Comparison of ENCODE assay signal across 9 mouse cellular contexts in the genomic region with DNA sequence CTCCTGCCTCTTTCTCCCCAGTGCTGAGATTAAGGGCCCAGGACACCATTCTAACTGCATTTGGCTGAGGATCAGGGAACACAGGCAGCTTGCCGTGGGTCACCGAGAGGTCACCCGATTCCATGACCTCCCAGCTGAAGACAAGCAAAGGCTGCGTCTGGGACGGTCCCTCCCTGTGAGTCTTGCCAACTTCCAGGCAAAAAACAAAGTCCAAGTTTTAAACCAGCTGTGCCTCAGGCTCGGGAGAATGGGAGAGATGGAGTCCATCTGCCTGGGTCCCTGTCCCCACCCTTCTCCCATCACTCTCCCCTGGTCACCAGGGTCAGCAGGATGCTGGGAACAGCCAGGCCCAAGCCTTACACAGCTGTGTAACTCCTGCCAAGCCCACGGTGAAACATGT. TPM values are rescaled to one million over a fixed set of nuclear protein-coding genes. Genes with fewer than 3 reads are reported as not detected.
A peak's percentile ranks its signal among the peaks of the same experiment; 100 is the strongest.
DNase-seq lines count a peak whose midpoint lies in the region; ATAC-seq and TF ChIP-seq lines count a peak whose summit lies in the region.
"Had no signal": no experiment of that assay in that cellular context is flagged by ENCODE, and none has a peak within 500 bp of the region (broad histone marks: within the 10 kb centered on the region; RNA-seq: fewer than 3 reads in every experiment).

No protein-coding gene starts in this region.

- H3K4me3 ChIP-seq in heart, embryonic 15.5 days: no peak overlapping the region
- no peak overlapping the region for H3K4me3 ChIP-seq in cerebellum, adult 2 months (replicated peaks; ENCODE audit: insufficient read depth, low read depth, low read length)
- H3K4me3 ChIP-seq in forebrain, embryonic 12.5 days (replicated peaks): no peak overlapping the region
- H3K4me3 ChIP-seq: midbrain, embryonic 12.5 days had no signal

- no peak for TF ChIP-seq POLR2A in cerebellum, adult 2 months (IDR thresholded peaks at IDR 0.05; ENCODE audit: borderline replicate concordance, insufficient read depth, low read length)

- no peaks in the 10 kb centered on the region for H3K36me3 ChIP-seq in heart, embryonic 15.5 days
- peaks cover 24% of the 10 kb centered on the region; the same call in 1 of the 2 replicates for H3K36me3 ChIP-seq in forebrain, embryonic 12.5 days (replicated peaks)

- no peak overlapping the region for H3K9ac ChIP-seq in heart, embryonic 15.5 days
- no peak overlapping the region for H3K9ac ChIP-seq in forebrain, embryonic 12.5 days
- H3K9ac ChIP-seq: midbrain, embryonic 12.5 days had no signal

- TF ChIP-seq CTCF in cerebellum, adult 2 months (IDR thresholded peaks at IDR 0.05; ENCODE audit: borderline replicate concordance, insufficient read depth, low read depth, low read length): no peak

- no peaks in the 10 kb centered on the region for H3K27me3 ChIP-seq in heart, embryonic 15.5 days
- no peaks in the 10 kb centered on the region for H3K27me3 ChIP-seq in cerebellum, adult 2 months (ENCODE audit: control insufficient read depth, insufficient read depth, low read length)
- no peaks in the 10 kb centered on the region for H3K27me3 ChIP-seq in forebrain, embryonic 12.5 days
- H3K27me3 ChIP-seq: midbrain, embryonic 12.5 days had no signal

- H3K27ac ChIP-seq in heart, embryonic 15.5 days: peak overlapping the region; percentile 78
- no peak overlapping the region for H3K27ac ChIP-seq in cerebellum, adult 2 months (ENCODE audit: insufficient read depth, low read length)
- no peak overlapping the region for H3K27ac ChIP-seq in forebrain, embryonic 12.5 days
- H3K27ac ChIP-seq: midbrain, embryonic 12.5 days had no signal

- no peaks in the 10 kb centered on the region for H3K9me3 ChIP-seq in heart, embryonic 15.5 days (replicated peaks)
- H3K9me3 ChIP-seq in forebrain, embryonic 12.5 days: no peaks in the 10 kb centered on the region
- H3K9me3 ChIP-seq: midbrain, embryonic 12.5 days had no signal

- DNase-seq in urinary bladder, postnatal 14 days (ENCODE audit: low spot score): peak; percentile 65
- DNase-seq in urinary bladder, postnatal 10 days (ENCODE audit: low spot score): no peak
- peak; percentile 86 to 91 for DNase-seq in kidney, postnatal 4 days
- peak; percentile 18 for DNase-seq in yolk sac, embryonic 10.5 days (ENCODE audit: low spot score)
- no peak for DNase-seq in cerebellum, adult 2 months

- no peak overlapping the region for H3K4me2 ChIP-seq in heart, embryonic 15.5 days
- no peak overlapping the region for H3K4me2 ChIP-seq in forebrain, embryonic 12.5 days
- H3K4me2 ChIP-seq: midbrain, embryonic 12.5 days had no signal

- H3K4me1 ChIP-seq in heart, embryonic 15.5 days (replicated peaks): peaks cover 26% of the 10 kb centered on the region
- H3K4me1 ChIP-seq in cerebellum, adult 2 months (ENCODE audit: control insufficient read depth, insufficient read depth, low read length): peaks cover 21% of the 10 kb centered on the region
- peaks cover 29% of the 10 kb centered on the region for H3K4me1 ChIP-seq in forebrain, embryonic 12.5 days

- ATAC-seq in heart, embryonic 15.5 days (replicated peaks; ENCODE audit: insufficient number of reproducible peaks, insufficient read depth, low FRiP score, low read depth): 0 out of 2 replicates have a peak, but pooled peaks have one; percentile 3
- ATAC-seq in megakaryocyte-erythroid progenitor cell, adult 5-6 weeks (replicated peaks; ENCODE audit: low FRiP score, low TSS enrichment, poor library complexity, severe bottlenecking): no peak
- ATAC-seq in forebrain, embryonic 12.5 days (ENCODE audit: low FRiP score): no peak

- 27% methylated on average over 7 of the region's 7 CpGs for WGBS in heart, embryonic 15.5 days
- WGBS in cerebellum, adult 2 months: 52% methylated on average over 7 of the region's 7 CpGs
- WGBS in forebrain, embryonic 12.5 days: 47% methylated on average over 7 of the region's 7 CpGs

RNA-seq across cellular contexts. Expression of a gene that starts 10.6 kb away (rescaled TPM):
- 1.4 and 1.8 TPM in 2 replicates for polyA plus RNA-seq in heart, embryonic 15.5 days (2015; fragmentation: Nextera tagmentation; extraction: Ambion mirVana)
- 54.2 and 59.1 TPM in 2 replicates for polyA plus RNA-seq in cerebellum, adult 2 months (2012; rRNA removed)
- 4.6 and 5.6 TPM in 2 replicates for total RNA-seq in megakaryocyte-erythroid progenitor cell, adult 5-6 weeks (2014; fragmentation: Nextera tagmentation)
- total RNA-seq in megakaryocyte-erythroid progenitor cell, adult 5-6 weeks (2017): 7.0 and 8.3 TPM in 2 replicates
- 9.8 and 11.1 TPM in 2 replicates for polyA plus RNA-seq in forebrain, embryonic 12.5 days (2016; fragmentation: Nextera tagmentation; extraction: Ambion mirVana)

RNA-seq across cellular contexts. Expression of a gene that starts 18.3 kb away (rescaled TPM):
- 0.06 TPM in 1 of 2 replicates, not detected in the other for polyA plus RNA-seq in heart, embryonic 15.5 days (2015; fragmentation: Nextera tagmentation; extraction: Ambion mirVana)
- 0.05 TPM in 1 of 2 replicates, not detected in the other for polyA plus RNA-seq in cerebellum, adult 2 months (2012; rRNA removed)
- not detected in 2 replicates for total RNA-seq in megakaryocyte-erythroid progenitor cell, adult 5-6 weeks (2014; fragmentation: Nextera tagmentation)
- not detected in 2 replicates for total RNA-seq in megakaryocyte-erythroid progenitor cell, adult 5-6 weeks (2017)
- 0.14 and 0.27 TPM in 2 replicates for polyA plus RNA-seq in forebrain, embryonic 12.5 days (2016; fragmentation: Nextera tagmentation; extraction: Ambion mirVana)

RNA-seq across cellular contexts. Expression of a gene that starts 39.5 kb away (rescaled TPM):
- polyA plus RNA-seq in heart, embryonic 15.5 days (2015; fragmentation: Nextera tagmentation; extraction: Ambion mirVana): 156 and 190 TPM in 2 replicates
- 113 and 116 TPM in 2 replicates for polyA plus RNA-seq in cerebellum, adult 2 months (2012; rRNA removed)
- 241 and 279 TPM in 2 replicates for total RNA-seq in megakaryocyte-erythroid progenitor cell, adult 5-6 weeks (2014; fragmentation: Nextera tagmentation)
- total RNA-seq in megakaryocyte-erythroid progenitor cell, adult 5-6 weeks (2017): 113 and 125 TPM in 2 replicates
- 305 and 325 TPM in 2 replicates for polyA plus RNA-seq in forebrain, embryonic 12.5 days (2016; fragmentation: Nextera tagmentation; extraction: Ambion mirVana)

Comparison
In these comparisons a context has a peak if more than half of its experiments do, and no peak if none do; other contexts are left out.
1. DNase-seq: peak in urinary bladder, postnatal 14 days (single experiment), kidney, postnatal 4 days (2 of 2) and yolk sac, embryonic 10.5 days (single experiment); none in urinary bladder, postnatal 10 days (single experiment) and cerebellum, adult 2 months (0 of 2).